Mouse (Mus musculus) cortical plate, adult 2 months (tissue): ENCODE measurements around the gene Pax5. TPM values are rescaled to one million over a fixed set of nuclear protein-coding genes. Genes with fewer than 3 reads are reported as not detected.

ENCODE experiments used
- H3K27ac ChIP-seq: fragments of 200-500 bp; 2 replicates; pipeline ENCODE4 v1.5.1; 2012; ENCODE audit warnings: low read length, control low read depth, inconsistent platforms; ENCODE audit not compliant: insufficient read depth
- H3K4me1 ChIP-seq: fragments of 200-500 bp; 2 replicates; pipeline ENCODE4 v1.6.1; 2011; ENCODE audit warnings: low read length; ENCODE audit not compliant: control insufficient read depth, insufficient read depth
- H3K4me3 ChIP-seq: fragments of 200-500 bp; 2 replicates; pipeline ENCODE4 v1.5.1; 2011; ENCODE audit warnings: mild to moderate bottlenecking, low read length, control low read depth; ENCODE audit not compliant: insufficient read depth
- CTCF ChIP-seq: fragments of 200-500 bp; IDR thresholded peaks from 2 replicates; pipeline ENCODE4 v1.5.1; 2011; ENCODE audit warnings: mild to moderate bottlenecking, control low read depth, low read length; ENCODE audit not compliant: insufficient read depth; ENCODE audit errors: extremely low read depth
- POLR2A ChIP-seq: fragments of 200-500 bp; IDR thresholded peaks from 2 replicates; pipeline ENCODE4 v1.6.1; 2011; ENCODE audit warnings: mild to moderate bottlenecking, low read length, control low read depth; ENCODE audit not compliant: insufficient read depth; ENCODE audit errors: extremely low read depth
- polyA plus RNA-seq: library from polyadenylated mRNA; depleted of rRNA; stranded (reverse); fragments of >200 nt; gene quantifications from 2 replicates; pipeline ENCODE4 v1.2.3, GENCODE M21; 2012

Gene Pax5
- polyA plus RNA-seq, 1 experiment, result 0.06 TPM

DNA sequence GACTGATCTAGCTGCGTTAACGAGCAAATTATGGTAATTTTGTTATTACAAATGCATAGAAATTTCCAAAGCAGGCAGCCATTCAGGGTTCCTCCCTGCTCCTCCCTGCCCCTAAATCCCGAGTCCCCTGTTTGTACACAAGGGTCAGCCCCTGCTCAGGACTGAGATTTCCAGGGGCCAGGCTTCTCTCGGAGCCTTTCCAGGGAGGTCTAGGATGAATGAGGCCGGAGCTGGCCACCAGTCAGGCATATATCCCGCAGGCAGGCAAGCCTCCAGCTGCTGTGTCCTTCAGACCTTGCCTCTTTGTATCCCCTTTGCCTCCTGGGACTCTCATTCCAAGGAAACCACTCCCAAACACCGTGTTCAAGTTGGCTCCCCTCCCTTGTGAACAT lies 151.7 kb downstream of the Pax5 start:
- TF ChIP-seq POLR2A (no peak), CTCF (no peak)
- Histone ChIP-seq H3K4me3 (no peak overlapping the region), H3K4me1 (no peaks in the 10 kb centered on the region), H3K27ac (no peak overlapping the region)

DNA sequence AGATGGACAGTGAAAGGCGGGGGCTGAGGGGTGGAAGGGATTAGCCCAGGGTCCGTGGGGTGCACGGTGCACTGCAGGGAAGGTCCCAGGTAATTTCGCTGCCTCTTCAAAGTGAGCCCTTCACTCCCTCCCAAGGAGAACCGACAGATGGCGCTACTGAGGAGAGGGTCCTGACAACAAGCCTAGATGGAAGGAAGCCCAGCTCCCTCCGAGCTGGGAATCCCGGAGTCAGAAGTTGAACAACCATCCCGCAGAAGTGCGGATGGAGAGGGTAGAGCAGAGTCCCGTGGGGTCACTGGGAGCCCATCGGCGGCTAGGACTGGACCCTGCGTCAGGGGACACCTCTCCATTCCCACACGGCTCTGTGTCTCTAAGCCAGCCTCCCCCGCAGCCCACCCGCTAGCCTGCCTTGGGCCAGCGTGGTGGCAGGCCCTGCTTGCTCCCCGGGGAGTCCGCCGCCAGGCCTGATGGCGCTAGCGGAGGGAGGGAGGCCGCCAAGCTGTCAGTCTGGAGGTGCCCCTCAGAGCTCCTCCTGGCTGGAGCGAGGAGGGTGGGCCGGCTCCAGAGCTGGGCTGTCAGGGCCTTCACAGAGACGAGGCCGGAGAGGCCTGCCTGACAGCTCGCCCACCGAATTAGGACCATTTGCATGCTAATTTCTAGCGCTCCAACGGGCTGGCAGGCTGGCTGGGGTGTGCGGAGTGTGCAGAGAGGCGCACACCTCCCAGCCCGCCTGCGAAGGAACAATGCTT lies 152.3 kb downstream of the Pax5 start:
- H3K4me1 ChIP-seq, result no peaks in the 10 kb centered on the region
- H3K27ac ChIP-seq, result no peak overlapping the region
- TF ChIP-seq POLR2A (no peak), CTCF (peak; percentile 62)

GRCm38 (mm10) chr4:44556586-44557281 lies 153.6 kb downstream of the Pax5 start:
- Histone ChIP-seq H3K4me1 (no peaks in the 10 kb centered on the region), H3K4me3 (no peak overlapping the region), H3K27ac (no peak overlapping the region)
- TF ChIP-seq POLR2A (no peak), CTCF (no peak)

More for the DNA sequence above, 152.3 kb downstream of the Pax5 start:
- H3K4me3 ChIP-seq, result no peak overlapping the region

GRCm38 (mm10) chr4:44555576-44555975 lies 154.7 kb downstream of the Pax5 start:
- no peak overlapping the region for H3K27ac ChIP-seq
- no peak for TF ChIP-seq POLR2A
- no peak for TF ChIP-seq CTCF
- H3K4me3 ChIP-seq, result no peak overlapping the region

DNA sequence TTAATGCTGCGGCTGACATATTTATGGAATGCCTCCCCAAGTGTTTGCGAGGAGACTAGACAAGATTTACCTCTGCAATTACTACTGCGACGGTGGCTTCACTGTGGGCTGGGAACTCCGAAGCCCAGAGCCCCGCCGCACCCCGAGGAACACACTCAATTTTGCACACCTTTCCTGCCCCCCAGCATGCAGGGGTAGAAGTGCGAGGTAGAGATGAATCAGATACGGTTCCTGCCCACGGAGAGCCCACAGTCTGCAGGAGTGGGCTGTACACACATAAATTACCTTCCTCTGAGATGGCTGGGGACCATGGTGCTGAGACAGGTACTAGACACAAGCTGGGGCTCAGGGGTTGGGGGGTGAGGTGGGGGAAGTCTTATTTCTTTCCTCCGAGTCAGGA lies 158.8 kb downstream of the Pax5 start:
- H3K4me3 ChIP-seq, result no peak overlapping the region
- H3K27ac ChIP-seq, result no peak overlapping the region
- H3K4me1 ChIP-seq, result no peaks in the 10 kb centered on the region
- no peak for TF ChIP-seq POLR2A
- no peak for TF ChIP-seq CTCF

More at GRCm38 (mm10) chr4:44555576-44555975, 154.7 kb downstream of the Pax5 start:
- H3K4me1 ChIP-seq, result no peaks in the 10 kb centered on the region

GRCm38 (mm10) chr4:44549029-44549428 lies 161.3 kb downstream of the Pax5 start:
- H3K4me1 ChIP-seq, result no peaks in the 10 kb centered on the region
- no peak overlapping the region for H3K27ac ChIP-seq
- TF ChIP-seq CTCF (no peak), POLR2A (no peak)
- no peak overlapping the region for H3K4me3 ChIP-seq

- no peak for TF ChIP-seq CTCF
- TF ChIP-seq POLR2A, result no peak
- Histone ChIP-seq H3K4me3 (no peak overlapping the region), H3K4me1 (no peaks in the 10 kb centered on the region), H3K27ac (no peak overlapping the region)
Measured at GRCm38 (mm10) chr4:44545669-44546068, 164.6 kb downstream of the Pax5 start.

- H3K4me3 ChIP-seq, result no peak overlapping the region
- no peak for TF ChIP-seq CTCF
- no peak overlapping the region for H3K27ac ChIP-seq
- H3K4me1 ChIP-seq, result no peaks in the 10 kb centered on the region
Measured at GRCm38 (mm10) chr4:44544495-44544894, 165.8 kb downstream of the Pax5 start.

- H3K27ac ChIP-seq, result no peak overlapping the region
- H3K4me1 ChIP-seq, result no peaks in the 10 kb centered on the region
- no peak overlapping the region for H3K4me3 ChIP-seq
- no peak for TF ChIP-seq CTCF
- TF ChIP-seq POLR2A, result no peak
Measured at GRCm38 (mm10) chr4:44543880-44544279, 166.4 kb downstream of the Pax5 start.

DNA sequence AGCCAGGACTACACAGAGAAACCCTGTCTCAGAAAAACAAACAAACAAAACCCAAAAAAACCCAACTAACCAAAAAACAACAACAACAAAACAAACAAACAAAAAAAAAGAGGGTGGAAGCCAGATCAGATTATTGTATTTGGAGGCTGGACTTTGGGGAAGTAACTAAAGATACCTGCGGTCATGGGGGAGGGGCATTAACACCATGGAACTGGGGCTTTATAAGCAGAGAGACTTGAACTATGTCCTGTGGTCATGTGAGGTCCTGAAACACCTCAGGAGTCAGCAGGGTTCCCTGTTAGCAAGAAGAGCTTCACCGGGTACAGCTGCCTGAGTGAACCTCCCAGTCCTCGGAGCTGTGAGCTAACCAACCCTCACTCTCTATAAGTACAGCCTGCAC lies 168.2 kb downstream of the Pax5 start:
- TF ChIP-seq POLR2A (no peak), CTCF (no peak)
- Histone ChIP-seq H3K4me1 (no peaks in the 10 kb centered on the region), H3K4me3 (no peak overlapping the region), H3K27ac (no peak overlapping the region)
